Mouse (Mus musculus) olfactory bulb, adult 2 months (tissue): ENCODE data around the gene Olfr543.

Experiments
- CTCF ChIP-seq: fragments of 200-500 bp; IDR thresholded peaks from 2 replicates; pipeline ENCODE4 v1.5.1; 2012; ENCODE audit warnings: low read depth, mild to moderate bottlenecking, low read length, moderate library complexity; ENCODE audit not compliant: insufficient read depth
- POLR2A ChIP-seq: fragments of 200-500 bp; IDR thresholded peaks from 2 replicates; pipeline ENCODE4 v1.6.1; 2012; ENCODE audit warnings: mild to moderate bottlenecking, low read depth, low read length, moderate library complexity; ENCODE audit not compliant: insufficient read depth

DNA sequence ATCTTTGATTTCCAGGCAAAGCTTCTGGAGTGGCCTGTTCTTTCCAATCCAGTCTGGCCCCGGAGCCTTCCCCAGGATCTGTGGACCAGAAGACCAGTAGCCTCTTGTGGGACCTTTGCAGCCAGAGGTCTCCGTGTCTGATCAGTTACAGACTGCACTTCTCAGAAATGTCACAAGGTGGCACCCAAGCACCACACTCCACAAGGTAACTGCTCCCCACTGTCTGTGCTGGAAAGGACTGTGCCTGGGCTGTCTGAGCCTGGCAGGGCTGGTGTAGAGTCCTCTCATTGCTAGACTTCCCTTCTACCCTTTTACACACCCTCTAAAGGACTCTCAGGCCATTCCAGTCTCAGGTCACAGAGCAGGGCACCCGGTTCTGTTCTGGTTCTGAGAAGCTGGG, 25.4 kb upstream of the Olfr543 start:
- peak; percentile 59 for TF ChIP-seq CTCF
- no peak for TF ChIP-seq POLR2A
